Mouse (Mus musculus) kidney, adult 2 months (tissue): ENCODE data around the gene Eefsec. TPM values are rescaled to one million over a fixed set of nuclear protein-coding genes. Genes with fewer than 3 reads are reported as not detected.

Source experiments
- DNase-seq: peaks from one replicate; pipeline ENCODE4 v3.0.0; 2021
- H3K27ac ChIP-seq: fragments of 200-500 bp; 2 replicates; pipeline ENCODE4 v1.5.1; 2012; ENCODE audit warnings: low read depth, low read length, control low read depth, inconsistent platforms; ENCODE audit not compliant: insufficient read depth
- H3K27me3 ChIP-seq: fragments of 200-500 bp; replicated peaks from 2 replicates; pipeline ENCODE4 v1.6.1; 2012; ENCODE audit warnings: mild to moderate bottlenecking, moderate library complexity, low read length, inconsistent platforms; ENCODE audit not compliant: control insufficient read depth, insufficient read depth
- H3K36me3 ChIP-seq: fragments of 200-500 bp; 2 replicates; pipeline ENCODE4 v1.6.1; 2012; ENCODE audit warnings: mild to moderate bottlenecking, moderate library complexity, low read length, inconsistent platforms; ENCODE audit not compliant: control insufficient read depth, insufficient read depth
- H3K4me1 ChIP-seq: fragments of 200-500 bp; 2 replicates; pipeline ENCODE4 v1.6.1; 2011; ENCODE audit warnings: low read length; ENCODE audit not compliant: control insufficient read depth, insufficient read depth
- H3K4me3 ChIP-seq: fragments of 200-500 bp; 2 replicates; pipeline ENCODE4 v1.5.1; 2011; ENCODE audit warnings: mild to moderate bottlenecking, low read depth, low read length, control low read depth; ENCODE audit not compliant: insufficient read depth
- CTCF ChIP-seq: fragments of 200-500 bp; conservative IDR thresholded peaks from 2 replicates; pipeline ENCODE4 v1.5.1; 2011; ENCODE audit warnings: low read depth, mild to moderate bottlenecking, control low read depth, low read length, moderate library complexity, mixed read lengths; ENCODE audit not compliant: insufficient read depth, insufficient read length
- POLR2A ChIP-seq: fragments of 200-500 bp; IDR thresholded peaks from one replicate; pipeline ENCODE4 v1.6.1; 2011; ENCODE audit warnings: low read depth, low read length, control low read depth
- WGBS: fragments of 180-500 bp; shearing (Covaris S2); methylation state at CpG from one replicate; pipeline ENCODE4 v1.1.7; 2018; 5-methylcytosine and 5-hydroxymethylcytosine counted together
- polyA plus RNA-seq: library from polyadenylated mRNA; depleted of rRNA; stranded (reverse); fragments of >200 nt; gene quantifications from 2 replicates; pipeline ENCODE4 v1.2.3, GENCODE M21; 2012

The Eefsec gene
- polyA plus RNA-seq, 1 experiment: 32.5 TPM

DNA sequence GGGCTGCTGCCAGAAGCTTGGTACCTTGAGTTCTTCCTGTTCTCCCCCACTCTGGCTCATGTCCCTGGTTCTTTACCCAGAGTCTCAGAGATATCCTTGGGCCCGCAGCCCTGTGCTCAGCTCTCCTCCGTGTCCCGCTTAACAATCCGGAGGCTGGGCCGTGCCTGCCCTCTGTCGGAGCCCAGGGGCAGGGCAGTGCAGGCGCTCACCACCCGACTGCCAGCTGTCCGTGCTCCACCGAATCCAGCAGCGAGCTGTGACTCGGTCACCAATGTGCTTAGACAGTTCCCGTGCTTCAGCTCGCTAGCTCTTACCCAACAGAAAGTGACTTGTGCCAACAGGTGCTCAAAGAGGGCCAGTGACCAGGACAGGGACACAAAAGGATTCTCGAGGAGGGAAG is 203.7 kb downstream of the Eefsec start:
- Histone ChIP-seq H3K4me1 (no peaks in the 10 kb centered on the region), H3K4me3 (no peak overlapping the region), H3K27ac (no peak overlapping the region), H3K27me3 (no peaks in the 10 kb centered on the region), H3K36me3 (no peaks in the 10 kb centered on the region)
- WGBS: 3% methylated on average over 15 of the region's 15 CpGs
- peak; percentile 73 for DNase-seq
- TF ChIP-seq POLR2A (no peak), CTCF (peak; percentile 86)

GRCm38 (mm10) chr6:88236513-88236912 is 209.8 kb downstream of the Eefsec start:
- Histone ChIP-seq H3K27me3 (no peaks in the 10 kb centered on the region), H3K4me1 (no peaks in the 10 kb centered on the region), H3K4me3 (no peak overlapping the region), H3K36me3 (no peaks in the 10 kb centered on the region), H3K27ac (no peak overlapping the region)
- 39% methylated on average over 7 of the region's 7 CpGs for WGBS
- no peak for DNase-seq
- no peak for TF ChIP-seq CTCF
- TF ChIP-seq POLR2A: no peak

DNA sequence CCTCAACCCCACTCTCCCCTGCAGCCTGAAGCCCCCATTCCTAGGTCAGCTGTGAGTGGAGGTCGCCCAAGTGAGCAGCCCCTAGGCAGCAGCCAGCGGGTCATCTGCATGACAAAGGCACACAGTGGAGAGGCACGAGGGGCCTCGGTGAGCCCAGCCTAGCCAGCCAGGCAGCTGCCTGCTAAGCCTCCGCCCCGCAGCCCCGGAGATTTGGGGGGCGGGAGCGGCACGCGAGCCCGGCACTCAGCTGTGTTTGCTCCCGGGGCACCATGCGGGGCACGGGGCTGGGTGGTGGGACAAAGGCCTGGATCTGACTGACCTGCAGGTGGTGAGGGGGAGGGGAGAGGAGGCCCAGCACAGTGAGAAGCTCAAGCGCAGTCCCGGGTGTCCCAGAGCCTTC is 210.4 kb downstream of the Eefsec start:
- no peak for TF ChIP-seq CTCF
- Histone ChIP-seq H3K4me1 (no peaks in the 10 kb centered on the region), H3K27ac (no peak overlapping the region), H3K36me3 (no peaks in the 10 kb centered on the region), H3K27me3 (no peaks in the 10 kb centered on the region), H3K4me3 (no peak overlapping the region)
- no peak for DNase-seq
- 20% methylated on average over 17 of the region's 17 CpGs for WGBS

DNA sequence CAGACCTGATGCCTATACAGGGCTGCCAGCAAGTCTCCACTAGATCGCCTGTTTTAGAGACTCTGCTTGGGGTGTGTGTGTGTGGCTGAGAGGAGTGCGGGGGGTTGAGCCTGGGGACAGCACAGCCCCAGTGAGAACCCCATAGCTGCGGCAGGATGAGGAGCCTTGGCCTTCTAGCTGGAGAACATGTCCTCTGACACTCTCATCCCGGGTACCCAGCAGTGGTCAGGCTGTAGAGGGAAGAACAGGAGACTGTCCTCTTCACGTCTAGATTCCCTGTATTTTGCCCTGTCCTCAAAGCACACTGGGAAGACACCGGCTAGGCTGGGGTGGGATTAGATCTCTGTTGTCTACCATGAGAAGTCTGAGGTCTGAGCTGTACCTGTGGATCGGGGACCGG is 210.9 kb downstream of the Eefsec start:
- no peaks in the 10 kb centered on the region for H3K36me3 ChIP-seq
- TF ChIP-seq POLR2A (no peak), CTCF (no peak)
- H3K27me3 ChIP-seq: no peaks in the 10 kb centered on the region
- no peak for DNase-seq
- H3K4me3 ChIP-seq: no peak overlapping the region
- H3K4me1 ChIP-seq: no peaks in the 10 kb centered on the region
- 58% methylated on average over 8 of the region's 8 CpGs for WGBS
- H3K27ac ChIP-seq: no peak overlapping the region

DNA sequence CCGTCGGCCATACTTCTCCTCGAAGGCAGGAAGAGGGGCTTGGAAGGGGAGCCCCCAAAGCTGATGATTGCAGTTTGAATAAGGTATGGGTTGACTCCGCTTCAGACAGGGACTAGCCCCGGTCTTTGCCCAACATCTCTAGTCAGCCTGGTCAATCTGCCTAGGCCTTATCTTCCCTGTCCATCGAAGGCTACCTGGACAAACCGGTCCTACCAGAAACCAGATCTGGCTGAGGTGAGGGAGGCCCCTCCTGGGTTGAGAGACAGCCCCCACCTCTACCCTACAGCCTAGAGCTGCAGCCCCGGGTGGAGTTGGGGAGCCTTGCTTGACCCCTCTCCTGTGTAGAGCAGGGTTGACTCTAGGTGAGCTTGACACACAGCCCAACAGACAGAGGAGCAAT is 212.3 kb downstream of the Eefsec start:
- Histone ChIP-seq H3K27me3 (no peaks in the 10 kb centered on the region), H3K4me1 (no peaks in the 10 kb centered on the region), H3K4me3 (no peak overlapping the region), H3K36me3 (no peaks in the 10 kb centered on the region), H3K27ac (no peak overlapping the region; the same call in 1 of the 2 replicates)
- WGBS: 72% methylated on average over 8 of the region's 8 CpGs
- DNase-seq: peak; percentile 54
- TF ChIP-seq POLR2A (no peak), CTCF (no peak)

GRCm38 (mm10) chr6:88232221-88232620 is 214.1 kb downstream of the Eefsec start:
- no peak for DNase-seq
- H3K27me3 ChIP-seq: no peaks in the 10 kb centered on the region
- no peak overlapping the region for H3K27ac ChIP-seq
- H3K4me3 ChIP-seq: no peak overlapping the region
- no peaks in the 10 kb centered on the region for H3K36me3 ChIP-seq
- no peaks in the 10 kb centered on the region for H3K4me1 ChIP-seq
- TF ChIP-seq POLR2A (no peak), CTCF (no peak)
- WGBS: 55% methylated on average over 6 of the region's 6 CpGs

DNA sequence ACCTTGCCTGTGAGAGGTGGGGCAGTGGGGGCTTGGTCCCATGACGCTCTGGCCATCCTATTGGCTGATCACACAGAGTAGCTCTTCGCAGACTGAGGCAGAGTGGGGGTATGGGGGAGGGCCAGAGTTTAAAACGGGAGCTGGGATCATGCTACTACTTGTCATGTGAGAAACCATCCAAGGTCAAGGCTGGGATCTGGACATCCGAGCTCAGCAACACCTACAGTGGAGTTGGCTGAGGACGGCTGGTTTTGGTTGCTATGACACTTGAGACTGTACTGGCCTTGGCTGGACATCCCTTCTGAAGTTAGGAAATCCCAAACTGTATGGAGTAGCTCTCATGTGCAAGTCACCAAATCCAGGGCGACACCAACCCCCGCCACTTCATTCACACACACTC is 214.5 kb downstream of the Eefsec start:
- H3K4me1 ChIP-seq: no peaks in the 10 kb centered on the region
- H3K36me3 ChIP-seq: no peaks in the 10 kb centered on the region
- 57% methylated on average over 7 of the region's 7 CpGs for WGBS
- no peak overlapping the region for H3K4me3 ChIP-seq
- DNase-seq: no peak
- TF ChIP-seq POLR2A (no peak), CTCF (no peak)
- no peak overlapping the region for H3K27ac ChIP-seq
- H3K27me3 ChIP-seq: no peaks in the 10 kb centered on the region

- no peaks in the 10 kb centered on the region for H3K36me3 ChIP-seq
- no peak for TF ChIP-seq POLR2A
- TF ChIP-seq CTCF: no peak
- H3K4me1 ChIP-seq: no peaks in the 10 kb centered on the region
- 57% methylated on average over 12 of the region's 12 CpGs for WGBS
- DNase-seq: no peak
- H3K27ac ChIP-seq: no peak overlapping the region
- H3K4me3 ChIP-seq: no peak overlapping the region
- no peaks in the 10 kb centered on the region for H3K27me3 ChIP-seq
These were observed 217.1 kb downstream of the Eefsec start for GRCm38 (mm10) chr6:88229221-88229620.
